Mouse (Mus musculus): ENCODE measurements around the gene Rab3gap2. TPM values are rescaled to one million over a fixed set of nuclear protein-coding genes. Genes with fewer than 3 reads are reported as not detected.

Gene Rab3gap2
- 69.4 to 76.3 TPM (median 73.9 TPM) in 4 replicates for total RNA-seq (2023; ENCODE audit: inconsistent age)

GRCm38 (mm10) chr1:185203909-185204661 lies at the start of gene Rab3gap2:
Rab3gap2 (plus strand) TSS chr1:185204117.

GRCm38 (mm10) chr1:185328721-185329610 lies 125.0 kb downstream of the Rab3gap2 start, which contains the start of gene Iars2:
Iars2 (minus strand) TSS chr1:185329396.

GRCm38 (mm10) chr1:185331983-185332430 lies 128.1 kb downstream of the Rab3gap2 start, which contains the start of gene Bpnt1:
Bpnt1 (plus strand) TSS chr1:185332149.

Other genes with a start within 250 kb of the Rab3gap2 start
- gene Mark1, start 204.5 kb upstream of the Rab3gap2 start, total RNA-seq (2023; ENCODE audit: inconsistent age): not detected in 4 replicates
- gene Iars2, start 125.3 kb downstream of the Rab3gap2 start, total RNA-seq (2023; ENCODE audit: inconsistent age): 27.5 to 32.8 TPM (median 31.1 TPM) in 4 replicates
- gene Bpnt1, start 128.0 kb downstream of the Rab3gap2 start, total RNA-seq (2023; ENCODE audit: inconsistent age): 18.4 to 24.3 TPM (median 19.9 TPM) in 4 replicates
- 102 to 116 TPM (median 113 TPM) in 4 replicates for gene Eprs, start 158.9 kb downstream of the Rab3gap2 start, total RNA-seq (2023; ENCODE audit: inconsistent age)

Measured in B cell, adult (primary cell).